Mouse (Mus musculus) lung, embryonic 16.5 days (tissue): ENCODE data around the gene Trem1. TPM values are rescaled to one million over a fixed set of nuclear protein-coding genes. Genes with fewer than 3 reads are reported as not detected.

Experiments used
- ATAC-seq: fragments of 200-750 bp; cut with Nextera tagmentation; 2 replicates; pipeline ENCODE4 v1.8.0; 2017; ENCODE audit warnings: low read depth, mild to moderate bottlenecking, moderate library complexity
- H3K27ac ChIP-seq: fragments of 300-500 bp; sonication (generic); 2 replicates; pipeline ENCODE4 v1.5.1; 2014; ENCODE audit warnings: mild to moderate bottlenecking, control low read depth, low read length
- H3K27me3 ChIP-seq: fragments of 300-500 bp; sonication (generic); 2 replicates; pipeline ENCODE4 v1.6.1; 2014; ENCODE audit warnings: low read depth, low read length, mixed read lengths; ENCODE audit not compliant: control insufficient read depth, insufficient read depth
- H3K36me3 ChIP-seq: fragments of 300-500 bp; sonication (generic); 2 replicates; pipeline ENCODE4 v1.6.1; 2014; ENCODE audit warnings: low read length; ENCODE audit not compliant: control insufficient read depth, insufficient read depth
- H3K4me1 ChIP-seq: fragments of 300-500 bp; sonication (generic); replicated peaks from 2 replicates; pipeline ENCODE4 v1.6.1; 2014; ENCODE audit warnings: low read length, mixed read lengths; ENCODE audit not compliant: control insufficient read depth, insufficient read depth
- H3K4me2 ChIP-seq: fragments of 300-500 bp; sonication (generic); 2 replicates; pipeline ENCODE4 v1.6.1; 2014; ENCODE audit warnings: low read depth, low read length, control low read depth
- H3K4me3 ChIP-seq: fragments of 300-500 bp; sonication (generic); 2 replicates; pipeline ENCODE4 v1.5.1; 2014; ENCODE audit warnings: mild to moderate bottlenecking, low read length, control low read depth
- H3K9ac ChIP-seq: fragments of 300-500 bp; sonication (generic); 2 replicates; pipeline ENCODE4 v1.6.1; 2014; ENCODE audit warnings: low read length, control low read depth
- H3K9me3 ChIP-seq: fragments of 300-500 bp; sonication (generic); 2 replicates; pipeline ENCODE4 v1.6.1; 2016; ENCODE audit warnings: low read length; ENCODE audit not compliant: control insufficient read depth
- WGBS: fragments of 180-500 bp; shearing (Covaris S2); extraction: QIAGEN DNeasy Blood & Tissue Kit; methylation state at CpG from one replicate; pipeline ENCODE4 v1.1.7; 2014; 5-methylcytosine and 5-hydroxymethylcytosine counted together
- polyA plus RNA-seq: library from polyadenylated mRNA; unstranded; fragments of >200 nt; fragmentation: Nextera tagmentation; extraction: Ambion mirVana; gene quantifications from 2 replicates; pipeline ENCODE4 v1.2.1, GENCODE M21; 2015

Trem1 gene
- polyA plus RNA-seq, 1 experiment from 2014 or later: 0.20 TPM

DNA sequence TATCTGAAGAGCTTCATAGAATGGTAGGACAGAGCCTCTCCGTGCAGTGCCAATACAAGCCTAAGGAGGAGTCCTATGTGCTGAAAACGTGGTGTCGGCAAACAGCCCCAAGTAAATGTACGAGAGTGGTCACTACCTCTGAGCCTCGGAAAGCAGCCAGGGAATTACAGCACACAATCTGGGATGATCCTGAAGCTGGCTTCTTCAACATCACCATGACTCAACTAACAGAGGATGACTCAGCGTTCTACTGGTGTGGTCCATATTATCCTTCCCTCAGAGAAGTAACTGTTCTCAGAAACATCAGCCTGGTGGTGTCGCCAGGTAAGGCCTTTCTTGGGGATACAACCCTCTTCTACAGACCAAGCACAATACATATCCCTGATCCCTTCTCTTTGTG, 32.1 kb downstream of the Trem1 start:
- WGBS: 85% methylated on average over 7 of the region's 7 CpGs
- Histone ChIP-seq H3K9me3 (no peaks in the 10 kb centered on the region), H3K27me3 (no peaks in the 10 kb centered on the region), H3K36me3 (no peaks in the 10 kb centered on the region), H3K9ac (no peak overlapping the region), H3K4me2 (no peak overlapping the region), H3K4me3 (no peak overlapping the region), H3K27ac (no peak overlapping the region), H3K4me1 (no peaks in the 10 kb centered on the region)
- ATAC-seq: no peak

DNA sequence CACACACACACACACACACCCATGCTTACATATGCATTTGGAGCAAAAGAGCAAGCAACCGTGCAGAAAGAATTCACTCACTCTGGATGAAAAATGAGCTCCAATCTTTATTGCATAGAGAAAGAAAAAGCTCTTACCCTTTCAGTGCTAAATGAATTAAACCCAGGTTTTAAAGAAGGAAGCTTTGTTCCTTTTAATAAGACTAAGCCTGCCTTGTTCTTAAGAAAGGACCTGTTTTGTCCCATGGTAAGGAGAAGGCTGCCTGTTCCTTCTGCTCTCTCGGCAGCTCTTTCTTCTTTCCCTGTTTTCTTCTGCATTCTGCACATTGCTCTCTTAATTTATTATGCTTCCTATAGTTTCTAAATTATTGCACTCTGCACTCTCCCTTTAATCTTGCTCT, 33.6 kb downstream of the Trem1 start:
- Histone ChIP-seq H3K9ac (no peak overlapping the region), H3K27me3 (no peaks in the 10 kb centered on the region), H3K4me3 (no peak overlapping the region), H3K9me3 (no peaks in the 10 kb centered on the region), H3K4me2 (no peak overlapping the region), H3K27ac (no peak overlapping the region), H3K4me1 (no peaks in the 10 kb centered on the region), H3K36me3 (no peaks in the 10 kb centered on the region)
- WGBS: 15% methylated on average over 2 of the region's 2 CpGs
- no peak for ATAC-seq

GRCm38 (mm10) chr17:48266610-48267304, 34.2 kb downstream of the Trem1 start:
- Histone ChIP-seq H3K27ac (no peak overlapping the region), H3K27me3 (no peaks in the 10 kb centered on the region), H3K9me3 (no peaks in the 10 kb centered on the region), H3K36me3 (no peaks in the 10 kb centered on the region), H3K4me2 (no peak overlapping the region), H3K4me3 (no peak overlapping the region), H3K9ac (no peak overlapping the region), H3K4me1 (no peaks in the 10 kb centered on the region)
- ATAC-seq: no peak
- 29% methylated on average over 2 of the region's 2 CpGs for WGBS

- no peak for ATAC-seq
- Histone ChIP-seq H3K9ac (no peak overlapping the region), H3K27ac (no peak overlapping the region), H3K36me3 (no peaks in the 10 kb centered on the region), H3K4me3 (no peak overlapping the region), H3K4me1 (no peaks in the 10 kb centered on the region), H3K27me3 (no peaks in the 10 kb centered on the region), H3K4me2 (no peak overlapping the region), H3K9me3 (no peaks in the 10 kb centered on the region)
- 88% methylated on average over 1 of the region's 1 CpGs for WGBS
Observed at GRCm38 (mm10) chr17:48267591-48267990, 35.0 kb downstream of the Trem1 start.

DNA sequence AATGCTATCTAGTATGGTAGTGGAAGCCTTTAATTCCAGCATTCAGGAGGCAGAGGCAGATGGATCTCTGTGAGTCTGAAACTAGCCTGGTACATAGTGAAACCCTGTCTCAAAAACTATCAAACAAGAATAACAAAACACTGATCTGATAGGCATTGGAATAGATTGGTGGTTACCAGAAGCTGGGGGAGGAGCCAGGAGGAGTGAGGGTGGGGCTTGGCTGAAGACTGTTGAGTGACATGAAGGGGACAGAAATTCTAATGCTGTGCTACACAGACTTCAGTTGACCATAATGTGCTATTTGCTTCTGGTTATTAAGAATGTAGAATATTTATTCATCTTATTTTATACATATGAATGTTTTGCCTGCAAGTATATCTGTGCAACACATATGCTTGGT, 35.7 kb downstream of the Trem1 start:
- Histone ChIP-seq H3K4me3 (no peak overlapping the region), H3K4me2 (no peak overlapping the region), H3K27me3 (no peaks in the 10 kb centered on the region), H3K9ac (no peak overlapping the region), H3K36me3 (no peaks in the 10 kb centered on the region), H3K4me1 (no peaks in the 10 kb centered on the region), H3K9me3 (no peaks in the 10 kb centered on the region), H3K27ac (no peak overlapping the region)
- ATAC-seq: no peak

- H3K4me1 ChIP-seq: no peaks in the 10 kb centered on the region
- H3K27me3 ChIP-seq: no peaks in the 10 kb centered on the region
- H3K9ac ChIP-seq: no peak overlapping the region
- H3K4me3 ChIP-seq: no peak overlapping the region
- no peak for ATAC-seq
- no peak overlapping the region for H3K4me2 ChIP-seq
- 66% methylated on average over 4 of the region's 4 CpGs for WGBS
- H3K36me3 ChIP-seq: no peaks in the 10 kb centered on the region
- H3K9me3 ChIP-seq: no peaks in the 10 kb centered on the region
- H3K27ac ChIP-seq: no peak overlapping the region
Observed at GRCm38 (mm10) chr17:48269833-48270232, 37.3 kb downstream of the Trem1 start.

DNA sequence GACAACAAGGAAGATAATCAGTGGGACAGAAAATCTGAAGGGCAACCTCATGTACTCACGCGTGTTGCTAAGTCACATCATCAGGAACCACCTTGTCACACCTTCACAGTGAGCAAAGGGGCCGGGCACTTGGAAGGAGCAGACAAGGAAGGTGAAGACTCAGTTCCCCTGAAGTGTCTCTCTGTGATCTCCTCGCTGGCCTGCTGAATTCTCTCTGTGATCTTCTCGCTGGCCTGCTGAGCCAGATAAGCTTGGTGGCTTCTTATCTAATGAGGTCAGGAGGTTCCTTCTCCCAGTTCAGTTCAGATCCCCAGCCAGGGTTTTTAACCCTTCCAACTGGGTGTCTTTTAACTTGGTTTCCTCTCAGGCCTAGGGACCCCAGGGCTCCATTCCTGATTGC, 39.6 kb downstream of the Trem1 start:
- Histone ChIP-seq H3K9ac (no peak overlapping the region), H3K36me3 (no peaks in the 10 kb centered on the region), H3K9me3 (no peaks in the 10 kb centered on the region), H3K27me3 (no peaks in the 10 kb centered on the region), H3K4me3 (no peak overlapping the region), H3K27ac (no peak overlapping the region), H3K4me1 (no peaks in the 10 kb centered on the region), H3K4me2 (no peak overlapping the region)
- 57% methylated on average over 5 of the region's 5 CpGs for WGBS
- no peak for ATAC-seq

DNA sequence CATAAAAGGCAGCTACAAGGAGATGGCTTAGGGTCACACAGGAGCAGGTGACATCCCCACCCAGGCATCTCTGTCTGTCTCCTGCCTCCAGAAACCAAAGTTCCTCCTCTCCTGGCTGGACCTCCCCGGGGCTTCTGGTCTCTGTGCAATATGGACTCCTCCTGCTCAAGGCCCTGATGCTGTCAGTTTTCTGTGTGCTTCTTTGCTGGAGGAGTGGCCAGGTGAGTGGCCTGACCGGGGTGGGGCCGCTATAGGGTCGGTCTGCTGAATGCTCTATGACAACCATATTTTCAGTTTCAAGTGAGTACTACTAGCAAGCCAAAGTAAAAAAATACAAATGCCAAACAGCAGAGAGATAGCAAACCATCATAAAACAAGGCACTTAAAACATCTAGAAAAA, 40.0 kb downstream of the Trem1 start:
- no peak overlapping the region for H3K9ac ChIP-seq
- no peaks in the 10 kb centered on the region for H3K9me3 ChIP-seq
- H3K27ac ChIP-seq: no peak overlapping the region
- no peaks in the 10 kb centered on the region for H3K36me3 ChIP-seq
- no peaks in the 10 kb centered on the region for H3K4me1 ChIP-seq
- no peak overlapping the region for H3K4me3 ChIP-seq
- WGBS: 75% methylated on average over 4 of the region's 4 CpGs
- no peak for ATAC-seq
- no peak overlapping the region for H3K4me2 ChIP-seq
- H3K27me3 ChIP-seq: no peaks in the 10 kb centered on the region

GRCm38 (mm10) chr17:48274098-48274497, 41.5 kb downstream of the Trem1 start:
- no peaks in the 10 kb centered on the region for H3K4me1 ChIP-seq
- no peak for ATAC-seq
- no peaks in the 10 kb centered on the region for H3K9me3 ChIP-seq
- H3K27ac ChIP-seq: no peak overlapping the region
- no peaks in the 10 kb centered on the region for H3K27me3 ChIP-seq
- 79% methylated on average over 4 of the region's 4 CpGs for WGBS
- no peak overlapping the region for H3K9ac ChIP-seq
- H3K36me3 ChIP-seq: no peaks in the 10 kb centered on the region
- no peak overlapping the region for H3K4me3 ChIP-seq
- H3K4me2 ChIP-seq: no peak overlapping the region

DNA sequence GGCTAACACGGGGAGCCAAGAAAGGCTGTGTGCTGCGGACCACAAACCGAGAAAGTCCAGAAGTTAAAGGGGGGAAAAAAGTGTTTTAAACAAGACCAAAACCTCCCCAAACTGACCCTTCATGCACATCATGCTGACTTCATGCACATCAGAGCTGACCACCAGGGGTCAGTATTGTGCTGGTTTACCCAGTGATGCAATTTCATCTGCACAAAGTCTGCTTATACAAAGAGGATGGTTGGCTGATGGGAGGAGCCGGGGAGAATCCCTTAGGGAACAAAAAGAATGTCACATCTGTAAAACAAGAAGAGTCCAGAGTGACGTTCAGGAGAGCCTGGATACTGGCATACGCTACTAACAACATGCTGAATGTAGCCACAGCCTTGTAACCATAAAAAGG, 42.3 kb downstream of the Trem1 start:
- no peak for ATAC-seq
- 29% methylated on average over 6 of the region's 6 CpGs for WGBS
- Histone ChIP-seq H3K4me2 (no peak overlapping the region), H3K27ac (no peak overlapping the region), H3K4me1 (no peaks in the 10 kb centered on the region), H3K9ac (no peak overlapping the region), H3K36me3 (no peaks in the 10 kb centered on the region), H3K9me3 (no peaks in the 10 kb centered on the region), H3K4me3 (no peak overlapping the region), H3K27me3 (no peaks in the 10 kb centered on the region)
